Mouse (Mus musculus) C2C12 (cell line): Measurements from ENCODE around the gene Nr1h2.

Experiments used
- CTCF ChIP-seq: IDR thresholded peaks from one replicate; pipeline ENCODE4 v1.5.1; 2011; ENCODE audit not compliant: control insufficient read depth, insufficient read depth, insufficient read length
- MYOG ChIP-seq: IDR thresholded peaks from one replicate; pipeline ENCODE4 v1.6.1; 2011; ENCODE audit not compliant: control insufficient read depth, insufficient read length; ENCODE audit errors: extremely low read depth

GRCm38 (mm10) chr7:44536590-44536968, 17.2 kb downstream of the Nr1h2 start:
- no peak for TF ChIP-seq MYOG
- TF ChIP-seq CTCF = no peak
